Mouse (Mus musculus): ENCODE data around the gene Cfap54.

DNA sequence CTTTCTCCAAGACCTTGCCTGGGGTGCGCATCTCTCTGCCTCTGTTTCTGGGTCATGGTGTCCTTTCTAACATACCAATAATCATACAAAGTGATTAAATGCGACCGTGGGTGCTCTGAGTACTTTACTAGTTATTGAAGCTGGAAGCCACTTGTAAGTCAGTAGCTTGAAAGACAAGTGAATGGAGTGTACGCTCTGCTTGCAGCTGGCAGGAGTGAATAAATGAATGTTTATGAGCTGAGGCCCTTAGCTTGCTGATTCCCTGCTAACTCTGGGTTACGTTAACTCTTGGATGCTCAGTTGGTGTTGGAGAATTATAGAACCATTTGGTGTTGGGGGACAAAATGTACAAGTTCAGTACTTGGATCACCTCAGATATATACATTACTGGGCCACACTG is 298.7 kb downstream of the Cfap54 start:
- TF ChIP-seq POLR2A (IDR thresholded peaks at IDR 0.05; ENCODE audit: control insufficient read depth, extremely low read depth, insufficient read depth, low read length, poor library complexity) (no peak), CTCF (IDR thresholded peaks at IDR 0.05; ENCODE audit: borderline replicate concordance, control insufficient read depth, extremely low read depth, insufficient read depth, low read length, poor library complexity) (no peak)
